Mouse (Mus musculus) liver (tissue): ENCODE data around the gene Rab31.

Experiments used
- DNase-seq: peaks from one replicate; pipeline ENCODE4 v3.0.0-alpha.2; 2020; ENCODE audit warnings: mixed read lengths

Gene Rab31

GRCm38 (mm10) chr17:65782551-65783141 is 10.1 kb upstream of the Rab31 start, which contains the start of gene Ppp4r1:
Ppp4r1 (plus strand) TSS chr17:65782573.
- peak; percentile 81 for DNase-seq

- DNase-seq: no peak
These were observed 8.4 kb upstream of the Rab31 start for GRCm38 (mm10) chr17:65780970-65781369.

- DNase-seq: no peak
These were observed 4.9 kb upstream of the Rab31 start for GRCm38 (mm10) chr17:65777461-65777860.

GRCm38 (mm10) chr17:65776228-65776627 is 3.7 kb upstream of the Rab31 start:
- no peak for DNase-seq

- no peak for DNase-seq
These were observed 1.9 kb upstream of the Rab31 start for GRCm38 (mm10) chr17:65774439-65774838.

GRCm38 (mm10) chr17:65773617-65774016 is 1.1 kb upstream of the Rab31 start:
- no peak for DNase-seq

- no peak for DNase-seq
These were observed 1.3 kb downstream of the Rab31 start for GRCm38 (mm10) chr17:65770982-65771915.

GRCm38 (mm10) chr17:65768486-65768885 is 4.1 kb downstream of the Rab31 start:
- DNase-seq: no peak

- no peak for DNase-seq
These were observed 9.3 kb downstream of the Rab31 start for GRCm38 (mm10) chr17:65763221-65763620.

GRCm38 (mm10) chr17:65757150-65757549 is 15.4 kb downstream of the Rab31 start:
- no peak for DNase-seq

- no peak for DNase-seq
These were observed 16.7 kb downstream of the Rab31 start for GRCm38 (mm10) chr17:65755857-65756256.

- DNase-seq: no peak
These were observed 19.4 kb downstream of the Rab31 start for GRCm38 (mm10) chr17:65753130-65753529.

GRCm38 (mm10) chr17:65750301-65750700 is 22.3 kb downstream of the Rab31 start:
- no peak for DNase-seq

- DNase-seq: no peak
These were observed 22.7 kb downstream of the Rab31 start for GRCm38 (mm10) chr17:65749803-65750202.

- DNase-seq: no peak
These were observed 23.6 kb downstream of the Rab31 start for GRCm38 (mm10) chr17:65748997-65749396.

GRCm38 (mm10) chr17:65746314-65746713 is 26.2 kb downstream of the Rab31 start:
- DNase-seq: no peak

- DNase-seq: no peak
These were observed 28.8 kb downstream of the Rab31 start for GRCm38 (mm10) chr17:65743664-65744330.

- no peak for DNase-seq
These were observed 29.6 kb downstream of the Rab31 start for GRCm38 (mm10) chr17:65742969-65743368.

GRCm38 (mm10) chr17:65742245-65742905 is 30.2 kb downstream of the Rab31 start:
- DNase-seq: no peak

GRCm38 (mm10) chr17:65741565-65741964 is 31.0 kb downstream of the Rab31 start:
- DNase-seq: no peak

- no peak for DNase-seq
These were observed 32.5 kb downstream of the Rab31 start for GRCm38 (mm10) chr17:65739874-65740725.

- DNase-seq: peak; percentile 17
These were observed 34.9 kb downstream of the Rab31 start for GRCm38 (mm10) chr17:65737622-65738021.
